Mouse (Mus musculus): ENCODE measurements around the gene Zfp42.

- TF ChIP-seq GATA1 (IDR thresholded peaks at IDR 0.05; ENCODE audit: low read length) (no peak), TAL1 (IDR thresholded peaks at IDR 0.05; ENCODE audit: low read length) (no peak)
Observed at GRCm38 (mm10) chr8:43257886-43258285, 48.9 kb downstream of the Zfp42 start.
